Mouse (Mus musculus) ES-E14 (cell line): ENCODE results near the gene 2210016F16Rik. TPM values are rescaled to one million over a fixed set of nuclear protein-coding genes. Genes with fewer than 3 reads are reported as not detected.
A peak's percentile ranks its signal among the peaks of the same experiment; 100 is the strongest.

Experiments
- DNase-seq: peaks from one replicate; pipeline ENCODE4 v3.0.0-alpha.2; 2013; ENCODE audit warnings: low read depth, low spot score
- H3K27ac ChIP-seq: 2 replicates; pipeline ENCODE4 v1.5.1; 2012; ENCODE audit warnings: low read depth, mild to moderate bottlenecking, low read length, moderate library complexity, mixed read lengths; ENCODE audit not compliant: poor library complexity, insufficient read depth, severe bottlenecking
- H3K36me3 ChIP-seq: 2 replicates; pipeline ENCODE4 v1.6.1; 2012; ENCODE audit warnings: mild to moderate bottlenecking, low read length, moderate library complexity, mixed read lengths; ENCODE audit not compliant: control insufficient read depth, poor library complexity, insufficient read depth, severe bottlenecking
- H3K4me1 ChIP-seq, 2 experiments: fragments of 150-350 bp in 1 of 2; sonication (generic) in 1 of 2; 2 replicates each; pipeline ENCODE4 v1.6.1; 2012; ENCODE audit warnings: low read length in 2 of 2, mild to moderate bottlenecking in 1 of 2, mixed read lengths in 1 of 2; ENCODE audit not compliant: control insufficient read depth in 2 of 2, insufficient read depth in 2 of 2, poor library complexity in 1 of 2
- H3K4me3 ChIP-seq, 2 experiments: fragments of 150-350 bp in 1 of 2; sonication (generic) in 1 of 2; 2 replicates each; pipeline ENCODE4 v1.5.1; 2012; ENCODE audit warnings: low read length in 2 of 2, low read depth in 1 of 2, mild to moderate bottlenecking in 1 of 2, mixed read lengths in 1 of 2; ENCODE audit not compliant: insufficient read depth in 1 of 2, poor library complexity in 1 of 2, severe bottlenecking in 1 of 2
- H3K9ac ChIP-seq: 2 replicates; pipeline ENCODE4 v1.6.1; 2012; ENCODE audit warnings: low read depth, mild to moderate bottlenecking, low read length, mixed read lengths; ENCODE audit not compliant: poor library complexity, insufficient read depth, severe bottlenecking
- H3K9me3 ChIP-seq: fragments of 150-350 bp; sonication (generic); 2 replicates; pipeline ENCODE4 v1.6.1; 2012; ENCODE audit warnings: low read depth, mild to moderate bottlenecking, low read length; ENCODE audit not compliant: control insufficient read depth, insufficient read depth
- CHD2 ChIP-seq: IDR thresholded peaks from 2 replicates; pipeline ENCODE4 v1.6.1; 2014; ENCODE audit warnings: mild to moderate bottlenecking, low read depth, low read length, inconsistent platforms
- HCFC1 ChIP-seq: IDR thresholded peaks from 2 replicates; pipeline ENCODE4 v1.6.1; 2012; ENCODE audit warnings: low read length, inconsistent platforms, borderline replicate concordance; ENCODE audit not compliant: insufficient read depth
- MAFK ChIP-seq: IDR thresholded peaks from 2 replicates; pipeline ENCODE4 v1.6.1; 2014; ENCODE audit warnings: mild to moderate bottlenecking, low read depth, low read length, inconsistent platforms; ENCODE audit not compliant: insufficient read depth
- ZC3H11A ChIP-seq: IDR thresholded peaks from 2 replicates; pipeline ENCODE4 v1.6.1; 2012; ENCODE audit warnings: low read depth, mild to moderate bottlenecking, inconsistent platforms, low read length, borderline replicate concordance
- ZNF384 ChIP-seq: IDR thresholded peaks from 2 replicates; pipeline ENCODE4 v1.6.1; 2012; ENCODE audit warnings: low read depth, low read length, inconsistent platforms
- in situ Hi-C, 2 experiments: fragments of 600-800 bp; cut with MboI; formaldehyde crosslinking; loops; one replicate each; pipeline ENCODE4 v1.15.1; 2025; ENCODE audit warnings: low sequenced_read_pairs in 2 of 2, inconsistent platforms in 1 of 2; ENCODE audit not compliant: unreplicated experiment in 2 of 2
- total RNA-seq: library from RNA; depleted of rRNA; stranded (reverse); fragments of 300-350 nt; gene quantifications from 2 replicates; pipeline ENCODE4 v1.2.3, GENCODE M21; 2012; rRNA removed

2210016F16Rik gene
- 12.5 and 14.5 TPM in 2 replicates for total RNA-seq

DNA sequence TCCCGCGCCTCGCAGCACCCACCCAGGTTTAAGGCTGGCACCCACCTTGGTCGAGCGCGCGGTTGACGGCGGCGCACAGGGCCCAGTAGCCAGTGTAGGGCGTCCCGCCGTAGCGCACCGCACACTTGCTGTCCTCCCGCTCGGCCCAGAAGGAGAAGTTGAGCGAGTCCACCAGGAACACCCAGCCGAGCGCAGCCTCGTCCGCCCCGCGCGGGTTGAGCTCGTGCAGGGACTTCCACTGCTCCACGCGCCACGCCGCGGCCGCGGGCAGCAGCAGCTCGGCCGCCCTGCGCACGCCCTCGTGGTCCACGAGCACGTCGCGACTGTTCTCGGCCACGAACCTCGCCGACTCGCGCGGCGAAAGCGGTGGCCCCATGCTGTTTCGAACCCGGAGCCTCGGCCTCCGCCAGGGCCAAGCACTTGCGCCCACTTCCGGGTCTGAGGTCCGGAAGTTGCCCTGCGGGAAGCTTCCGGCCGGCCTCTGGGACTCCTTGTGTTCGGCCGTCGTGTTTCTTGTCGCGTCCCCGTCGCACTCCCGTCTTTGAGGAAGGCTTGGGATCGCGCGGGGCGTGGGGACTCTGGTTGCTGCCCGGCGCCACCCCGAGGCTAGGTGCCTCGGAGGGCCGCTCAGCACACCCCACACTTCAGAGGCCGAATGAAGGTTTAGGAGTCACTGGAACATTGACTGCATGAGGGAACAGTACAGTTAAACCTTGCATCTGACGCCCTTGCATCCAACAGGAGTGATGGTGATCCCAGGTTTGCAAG is at the start of gene 2210016F16Rik:
Gene 2210016F16Rik (minus strand): TSS at position 447 of the 768 bp plus-strand sequence.
- no peaks in the 10 kb centered on the region for H3K4me1 ChIP-seq
- peak; percentile 34 for DNase-seq
- in situ Hi-C loops: loop anchor here in 1 of 2 experiments (10.0 kb wide), 1 partner anchor 100 kb away; no protein-coding TSS in a partner anchor
- H3K4me3 ChIP-seq: peak within 1 kb of the TSS; percentile 60 to 86
- H3K27ac ChIP-seq: no peak within 1 kb of the TSS
- H3K9ac ChIP-seq: peak within 1 kb of the TSS; percentile 90
- no peak for TF ChIP-seq MAFK
- TF ChIP-seq ZC3H11A: no peak
- no peak; the same call in 1 of the 2 replicates for TF ChIP-seq CHD2
- no peak; the same call in 1 of the 2 replicates for TF ChIP-seq HCFC1
- no peak for TF ChIP-seq ZNF384
- peaks cover 7% of the 10 kb centered on the region; the same call in 1 of the 2 replicates for H3K9me3 ChIP-seq
- peaks cover 20% of the 10 kb centered on the region for H3K36me3 ChIP-seq

DNA sequence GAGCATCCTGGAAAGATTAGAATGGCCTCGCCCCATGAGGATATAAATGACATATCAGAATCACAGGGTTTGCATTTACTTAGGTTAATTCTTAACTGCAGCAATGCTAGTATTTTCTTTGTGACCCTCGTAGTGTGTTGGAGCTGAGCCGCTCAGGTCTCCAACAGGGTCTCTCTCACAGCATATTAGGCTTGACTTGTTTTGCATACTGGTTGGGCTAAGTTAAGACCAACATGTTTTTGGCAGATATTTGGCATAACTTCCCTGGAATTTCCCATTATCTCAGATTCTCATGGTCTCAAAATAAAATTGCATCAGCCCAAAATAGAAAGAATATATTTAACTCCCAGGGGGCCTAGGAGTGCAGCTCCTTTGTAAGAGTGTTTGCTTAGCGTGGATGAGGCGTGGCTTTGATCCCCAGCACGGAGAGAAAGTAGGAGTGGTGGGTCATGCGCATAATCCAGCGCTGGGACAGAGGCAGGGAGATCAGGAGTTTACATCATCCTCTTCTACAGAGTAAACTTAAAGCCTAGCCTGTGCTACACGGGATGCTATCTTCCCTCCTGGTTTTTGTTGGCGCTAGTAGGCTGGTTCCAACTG is 38.1 kb upstream of the 2210016F16Rik start:
- Histone ChIP-seq H3K4me1 (peaks cover 0 to 2% of the 10 kb centered on the region in 2 experiments; a peak in 1 of 4 replicates), H3K9me3 (no peaks in the 10 kb centered on the region), H3K9ac (no peak overlapping the region), H3K27ac (no peak overlapping the region), H3K4me3 (no peak overlapping the region), H3K36me3 (no peaks in the 10 kb centered on the region)
- DNase-seq: no peak
- TF ChIP-seq ZC3H11A (no peak), CHD2 (no peak), HCFC1 (no peak), ZNF384 (no peak), MAFK (no peak)
- in situ Hi-C loops: no loop called here

DNA sequence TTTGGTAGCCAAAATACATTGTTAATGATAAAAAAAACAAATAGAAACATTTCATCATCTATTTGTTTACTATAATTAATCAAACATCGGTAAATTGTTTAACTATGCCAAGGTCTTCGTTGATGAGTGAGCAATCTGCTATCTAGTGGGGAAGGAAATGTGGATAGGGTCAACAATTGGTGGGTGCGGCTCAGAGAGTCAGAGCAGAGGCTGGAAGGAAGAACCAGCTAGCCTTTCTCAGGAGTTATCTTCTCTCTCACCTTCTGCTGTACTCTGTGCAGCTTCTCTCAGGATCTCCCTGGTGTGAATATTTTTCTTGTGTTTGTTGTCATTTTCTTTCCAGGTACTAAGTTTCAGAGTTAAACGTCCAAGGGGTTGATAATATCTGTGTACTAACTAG is 37.2 kb upstream of the 2210016F16Rik start:
- in situ Hi-C loops: no loop called here
- Histone ChIP-seq H3K27ac (no peak overlapping the region), H3K4me1 (peaks cover 0 to 2% of the 10 kb centered on the region in 2 experiments; a peak in 1 of 4 replicates), H3K36me3 (no peaks in the 10 kb centered on the region), H3K9me3 (no peaks in the 10 kb centered on the region), H3K4me3 (no peak overlapping the region), H3K9ac (no peak overlapping the region)
- TF ChIP-seq MAFK (no peak), ZC3H11A (no peak), HCFC1 (no peak), CHD2 (no peak), ZNF384 (no peak)
- no peak for DNase-seq

DNA sequence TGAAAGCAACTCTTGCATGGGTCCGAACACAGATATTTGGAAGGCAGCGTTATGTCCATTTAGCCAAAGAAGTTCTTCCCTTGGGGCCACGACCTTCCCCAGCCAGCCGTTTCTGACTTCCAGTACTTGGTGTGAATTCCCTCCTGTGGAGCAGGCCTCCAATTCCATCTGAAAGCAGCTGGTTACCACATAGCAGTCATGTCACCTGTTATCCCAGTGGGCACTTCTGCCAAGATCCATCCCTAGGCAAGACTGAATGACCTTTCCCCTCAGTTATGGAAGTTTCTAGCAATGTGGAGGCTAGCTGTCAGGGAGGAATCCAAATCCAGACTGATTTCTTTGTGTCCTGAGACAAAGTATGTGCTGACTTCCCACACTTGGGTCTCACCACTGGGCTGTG is 36.0 kb upstream of the 2210016F16Rik start:
- no peak for DNase-seq
- Histone ChIP-seq H3K9me3 (no peaks in the 10 kb centered on the region), H3K4me1 (peaks cover 0 to 2% of the 10 kb centered on the region in 2 experiments; a peak in 1 of 4 replicates), H3K4me3 (no peak overlapping the region), H3K36me3 (no peaks in the 10 kb centered on the region), H3K27ac (no peak overlapping the region), H3K9ac (no peak overlapping the region)
- in situ Hi-C loops: no loop called here
- no peak for TF ChIP-seq CHD2
- no peak for TF ChIP-seq HCFC1
- TF ChIP-seq ZC3H11A: no peak
- TF ChIP-seq ZNF384: no peak
- TF ChIP-seq MAFK: no peak
